Mouse (Mus musculus) inflammation-experienced regulatory T-cells, adult 6 months (primary cell): Measurements from ENCODE around the gene Uba2. TPM values are rescaled to one million over a fixed set of nuclear protein-coding genes. Genes with fewer than 3 reads are reported as not detected.
"Not testable (repeated sequence)": the region's sequence is repeated elsewhere in the genome, so short reads cannot be mapped to it uniquely, and the experiment has no call there.

ENCODE experiments used
- ATAC-seq: one replicate; pipeline ENCODE4 v1.8.0; 2017
- polyA plus RNA-seq, 3 experiments: library from polyadenylated mRNA; unstranded; fragments of 100-300 nt; shearing (Covaris generic); gene quantifications; one replicate each; pipeline ENCODE4 v1.2.1; 2017

The Uba2 gene
- polyA plus RNA-seq, 3 experiments from 2014 or later = 74.4 to 98.1 (median 87.7) TPM

GRCm38 (mm10) chr7:34165999-34166398, 3.4 kb downstream of the Uba2 start:
- no peak for ATAC-seq

- ATAC-seq = no peak
Measured at GRCm38 (mm10) chr7:34164671-34165070, 4.7 kb downstream of the Uba2 start.

GRCm38 (mm10) chr7:34159167-34159566, 10.2 kb downstream of the Uba2 start:
- ATAC-seq = no peak

- ATAC-seq = no peak
Measured at GRCm38 (mm10) chr7:34157994-34158393, 11.4 kb downstream of the Uba2 start.

GRCm38 (mm10) chr7:34147193-34147592, 22.2 kb downstream of the Uba2 start:
- no peak for ATAC-seq

- ATAC-seq = no peak
Measured at GRCm38 (mm10) chr7:34141123-34141522, 28.3 kb downstream of the Uba2 start.

- no peak for ATAC-seq
Measured at GRCm38 (mm10) chr7:34139493-34139892, 29.9 kb downstream of the Uba2 start.

- no peak for ATAC-seq
Measured at GRCm38 (mm10) chr7:34134336-34134735, 35.1 kb downstream of the Uba2 start.

- ATAC-seq = no peak
Measured at GRCm38 (mm10) chr7:34133117-34133762, 36.2 kb downstream of the Uba2 start, which contains the start of gene Wtip. Wtip (minus strand) TSS chr7:34133268.

GRCm38 (mm10) chr7:34132355-34133079, 36.9 kb downstream of the Uba2 start:
- no peak for ATAC-seq

GRCm38 (mm10) chr7:34131959-34132354, 37.4 kb downstream of the Uba2 start:
- ATAC-seq = no peak

GRCm38 (mm10) chr7:34131118-34131517, 38.3 kb downstream of the Uba2 start:
- no peak for ATAC-seq

- ATAC-seq = no peak
Measured at GRCm38 (mm10) chr7:34126291-34126690, 43.1 kb downstream of the Uba2 start.

- no peak for ATAC-seq
Measured at GRCm38 (mm10) chr7:34125346-34125745, 44.1 kb downstream of the Uba2 start.

GRCm38 (mm10) chr7:34122987-34123720, 46.2 kb downstream of the Uba2 start:
- no peak for ATAC-seq

- not testable (repeated sequence) for ATAC-seq
Measured at GRCm38 (mm10) chr7:34120636-34121035, 48.8 kb downstream of the Uba2 start.

- no peak for ATAC-seq
Measured at GRCm38 (mm10) chr7:34116601-34117000, 52.8 kb downstream of the Uba2 start.

GRCm38 (mm10) chr7:34109190-34109589, 60.2 kb downstream of the Uba2 start:
- ATAC-seq = no peak

- ATAC-seq = no peak
Measured at GRCm38 (mm10) chr7:34101276-34101675, 68.1 kb downstream of the Uba2 start.

- ATAC-seq = no peak
Measured at GRCm38 (mm10) chr7:34100002-34100401, 69.4 kb downstream of the Uba2 start.

- ATAC-seq = no peak
Measured at GRCm38 (mm10) chr7:34094911-34095481, 74.4 kb downstream of the Uba2 start, which contains the start of gene Scgb1b30. Scgb1b30 (plus strand) TSS chr7:34095431.
